Mouse (Mus musculus) kidney, postnatal 0 days (tissue): ENCODE data around the gene Lrrc20. TPM values are rescaled to one million over a fixed set of nuclear protein-coding genes. Genes with fewer than 3 reads are reported as not detected.
A peak's percentile ranks its signal among the peaks of the same experiment; 100 is the strongest.

Experiments used
- ATAC-seq: fragments of 200-750 bp; cut with Nextera tagmentation; replicated peaks from 2 replicates; pipeline ENCODE4 v1.8.0; 2017; ENCODE audit warnings: low read depth, moderate number of reproducible peaks, moderate TSS enrichment, moderate library complexity; ENCODE audit not compliant: low FRiP score
- DNase-seq: peaks from one replicate; pipeline ENCODE4 v3.0.0-alpha.2; 2016; ENCODE audit warnings: low spot score
- H3K27ac ChIP-seq: fragments of 300-500 bp; sonication (generic); 2 replicates; pipeline ENCODE4 v1.5.1; 2014; ENCODE audit warnings: mild to moderate bottlenecking
- H3K27me3 ChIP-seq: fragments of 300-500 bp; sonication (generic); 2 replicates; pipeline ENCODE4 v1.6.1; 2014; ENCODE audit warnings: low read length, mixed read lengths; ENCODE audit not compliant: insufficient read depth
- H3K36me3 ChIP-seq: fragments of 300-500 bp; sonication (generic); 2 replicates; pipeline ENCODE4 v1.6.1; 2014; ENCODE audit warnings: low read length, mixed read lengths; ENCODE audit not compliant: insufficient read depth
- H3K4me1 ChIP-seq: fragments of 300-500 bp; sonication (generic); replicated peaks from 2 replicates; pipeline ENCODE4 v1.6.1; 2014; ENCODE audit warnings: antibody characterized with exemption, low read length, mixed read lengths; ENCODE audit not compliant: insufficient read depth
- H3K4me2 ChIP-seq: fragments of 300-500 bp; sonication (generic); 2 replicates; pipeline ENCODE4 v1.6.1; 2014; ENCODE audit warnings: mild to moderate bottlenecking, low read length, moderate library complexity, mixed read lengths
- H3K4me3 ChIP-seq: fragments of 300-500 bp; sonication (generic); replicated peaks from 2 replicates; pipeline ENCODE4 v1.5.1; 2014; ENCODE audit warnings: low read depth, low read length
- H3K9ac ChIP-seq: fragments of 300-500 bp; sonication (generic); 2 replicates; pipeline ENCODE4 v1.6.1; 2014; ENCODE audit warnings: low read depth, low read length
- H3K9me3 ChIP-seq: fragments of 300-500 bp; sonication (generic); replicated peaks from 2 replicates; pipeline ENCODE4 v1.6.1; 2016; ENCODE audit warnings: low read length, inconsistent platforms, mixed read lengths
- CTCF ChIP-seq: IDR thresholded peaks from 2 replicates; pipeline ENCODE4 v1.5.1; 2016; ENCODE audit warnings: antibody characterized with exemption, low read depth, mild to moderate bottlenecking, moderate library complexity
- WGBS: fragments of 180-500 bp; shearing (Covaris S2); extraction: QIAGEN DNeasy Blood & Tissue Kit; methylation state at CpG from one replicate; pipeline ENCODE4 v1.1.7; 2014; 5-methylcytosine and 5-hydroxymethylcytosine counted together
- polyA plus RNA-seq: library from polyadenylated mRNA; unstranded; fragments of >200 nt; fragmentation: Nextera tagmentation; extraction: Ambion mirVana; gene quantifications from 2 replicates; pipeline ENCODE4 v1.2.1, GENCODE M21; 2015

Gene Lrrc20
- polyA plus RNA-seq, 1 experiment from 2014 or later, result 5.7 TPM

DNA sequence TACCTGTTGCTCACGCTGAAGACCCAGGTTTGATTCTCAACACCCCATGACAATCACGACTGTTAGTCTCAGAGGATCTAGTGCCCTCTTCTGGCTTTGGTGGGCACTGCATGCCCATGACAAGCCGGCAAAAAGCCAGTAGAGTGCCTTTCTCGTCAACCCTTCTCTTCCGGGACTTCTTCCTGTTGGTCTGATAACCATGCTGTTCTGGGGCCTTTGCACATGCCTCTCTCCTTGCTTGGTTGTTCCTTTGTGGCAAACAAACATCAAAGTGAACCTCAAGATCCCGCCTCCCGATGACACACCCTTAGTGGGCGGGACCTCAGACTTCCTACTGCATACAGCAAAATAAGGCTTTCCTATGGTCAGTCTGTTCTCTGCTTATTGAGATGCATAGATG, 9.4 kb upstream of the Lrrc20 start:
- no peaks in the 10 kb centered on the region for H3K4me1 ChIP-seq
- no peak for DNase-seq
- TF ChIP-seq CTCF, result peak; percentile 47
- no peak overlapping the region for H3K9ac ChIP-seq
- 74% methylated on average over 8 of the region's 8 CpGs for WGBS
- H3K27ac ChIP-seq, result no peak overlapping the region
- H3K4me3 ChIP-seq, result no peak overlapping the region
- no peak for ATAC-seq
- H3K9me3 ChIP-seq, result no peaks in the 10 kb centered on the region
- no peaks in the 10 kb centered on the region for H3K36me3 ChIP-seq
- no peak overlapping the region for H3K4me2 ChIP-seq
- no peaks in the 10 kb centered on the region for H3K27me3 ChIP-seq

DNA sequence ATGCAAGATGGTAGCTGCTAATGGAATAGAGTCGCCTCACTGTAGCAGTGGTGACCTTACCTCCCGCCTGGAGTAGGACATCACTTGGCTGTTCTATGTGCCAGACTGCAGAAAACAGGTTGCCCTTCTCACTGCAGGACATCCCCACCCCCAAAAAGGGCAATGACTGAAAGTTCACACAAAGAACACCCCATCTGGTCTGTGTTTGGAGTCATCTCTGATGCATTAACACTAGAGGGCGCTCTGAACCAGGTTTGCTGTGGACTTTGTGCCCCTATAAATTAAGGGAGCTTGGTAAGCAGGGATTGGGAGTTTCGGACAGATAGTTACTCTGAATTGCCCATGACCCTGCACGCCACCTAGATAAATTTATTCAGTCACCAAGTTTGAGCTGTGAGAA, 8.7 kb upstream of the Lrrc20 start:
- no peak overlapping the region for H3K9ac ChIP-seq
- H3K4me3 ChIP-seq, result no peak overlapping the region
- H3K27me3 ChIP-seq, result no peaks in the 10 kb centered on the region
- H3K27ac ChIP-seq, result no peak overlapping the region
- ATAC-seq (no peak), DNase-seq (peak; percentile 81)
- H3K9me3 ChIP-seq, result no peaks in the 10 kb centered on the region
- no peaks in the 10 kb centered on the region for H3K36me3 ChIP-seq
- no peaks in the 10 kb centered on the region for H3K4me1 ChIP-seq
- WGBS, result 20% methylated on average over 5 of the region's 5 CpGs
- no peak overlapping the region for H3K4me2 ChIP-seq
- peak; percentile 89 for TF ChIP-seq CTCF

DNA sequence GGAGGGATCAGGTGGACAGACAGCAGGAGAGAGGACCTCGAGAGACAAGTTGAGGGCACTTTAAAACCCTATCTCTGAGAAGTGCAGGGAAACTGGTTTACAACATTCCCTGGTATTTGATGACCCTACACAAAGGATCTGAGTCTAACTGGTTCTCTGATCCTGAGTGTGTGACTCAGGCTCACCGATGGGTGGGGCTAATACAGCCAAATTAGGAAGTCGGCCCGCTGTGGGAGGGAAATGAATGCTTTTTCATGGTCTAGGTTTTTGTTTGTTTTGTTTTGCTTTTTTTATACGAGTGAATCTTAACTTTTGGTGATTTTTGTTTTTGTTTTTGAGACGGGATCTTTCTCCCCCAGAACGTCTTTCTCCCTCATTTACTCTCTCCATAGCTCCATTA, 6.7 kb upstream of the Lrrc20 start:
- no peaks in the 10 kb centered on the region for H3K27me3 ChIP-seq
- H3K4me2 ChIP-seq, result no peak overlapping the region
- no peak for TF ChIP-seq CTCF
- H3K4me1 ChIP-seq, result no peaks in the 10 kb centered on the region
- DNase-seq (no peak), ATAC-seq (no peak)
- WGBS, result 60% methylated on average over 7 of the region's 7 CpGs
- no peaks in the 10 kb centered on the region for H3K9me3 ChIP-seq
- H3K4me3 ChIP-seq, result no peak overlapping the region
- H3K9ac ChIP-seq, result no peak overlapping the region
- H3K27ac ChIP-seq, result no peak overlapping the region
- no peaks in the 10 kb centered on the region for H3K36me3 ChIP-seq

DNA sequence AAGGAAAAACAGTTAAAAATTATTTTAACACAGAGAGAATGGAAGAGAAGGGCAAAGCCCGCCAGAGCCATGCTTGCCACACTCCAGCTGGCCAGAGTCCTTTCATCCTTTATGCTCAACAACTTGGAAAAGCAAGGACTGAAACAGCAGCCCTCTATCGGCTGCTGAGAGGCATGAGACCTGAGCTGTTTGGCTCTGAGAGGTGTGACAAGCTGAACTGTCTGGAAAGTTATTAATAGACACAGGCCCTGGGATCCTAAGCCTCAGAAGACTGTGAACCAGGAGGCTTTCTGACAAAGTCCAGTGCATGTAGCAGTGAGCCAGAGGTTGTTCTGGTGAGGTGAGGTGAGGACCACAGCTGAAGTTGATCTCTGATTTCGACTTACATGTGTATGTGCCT, 2.0 kb upstream of the Lrrc20 start:
- DNase-seq (no peak), ATAC-seq (no peak)
- H3K9me3 ChIP-seq, result no peaks in the 10 kb centered on the region
- no peak for TF ChIP-seq CTCF
- 74% methylated on average over 3 of the region's 3 CpGs for WGBS
- H3K36me3 ChIP-seq, result no peaks in the 10 kb centered on the region
- H3K4me3 ChIP-seq, result no peak overlapping the region
- H3K4me1 ChIP-seq, result peaks cover 4% of the 10 kb centered on the region; the same call in 1 of the 2 replicates
- no peak overlapping the region for H3K4me2 ChIP-seq
- no peak overlapping the region for H3K9ac ChIP-seq
- no peak overlapping the region for H3K27ac ChIP-seq
- H3K27me3 ChIP-seq, result no peaks in the 10 kb centered on the region

DNA sequence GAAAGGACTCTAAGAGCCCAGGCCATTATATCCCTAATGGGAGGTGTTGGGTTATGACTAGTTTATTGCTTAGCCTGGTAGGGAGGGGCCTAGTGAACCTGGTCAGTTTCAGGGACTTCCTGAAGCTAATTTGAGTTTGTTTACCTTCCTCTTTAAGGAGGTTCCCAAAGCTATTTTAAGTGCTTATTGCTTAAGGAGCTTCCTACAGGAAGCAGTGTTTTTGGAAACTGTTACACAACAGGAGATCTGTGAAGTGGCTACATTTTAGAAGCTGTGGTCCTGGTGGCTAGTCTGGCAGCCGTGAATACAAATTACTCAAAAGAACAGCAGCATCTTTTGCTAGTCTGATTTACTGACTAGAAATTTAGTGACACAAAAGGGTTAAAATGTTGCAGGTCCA, 1.3 kb upstream of the Lrrc20 start:
- Histone ChIP-seq H3K4me1 (peaks cover 4% of the 10 kb centered on the region; the same call in 1 of the 2 replicates), H3K27me3 (no peaks in the 10 kb centered on the region), H3K4me2 (no peak overlapping the region), H3K27ac (no peak overlapping the region), H3K4me3 (no peak overlapping the region), H3K36me3 (no peaks in the 10 kb centered on the region), H3K9me3 (no peaks in the 10 kb centered on the region), H3K9ac (no peak overlapping the region)
- 71% methylated on average over 1 of the region's 1 CpGs for WGBS
- DNase-seq, result no peak
- no peak for ATAC-seq
- TF ChIP-seq CTCF, result no peak

DNA sequence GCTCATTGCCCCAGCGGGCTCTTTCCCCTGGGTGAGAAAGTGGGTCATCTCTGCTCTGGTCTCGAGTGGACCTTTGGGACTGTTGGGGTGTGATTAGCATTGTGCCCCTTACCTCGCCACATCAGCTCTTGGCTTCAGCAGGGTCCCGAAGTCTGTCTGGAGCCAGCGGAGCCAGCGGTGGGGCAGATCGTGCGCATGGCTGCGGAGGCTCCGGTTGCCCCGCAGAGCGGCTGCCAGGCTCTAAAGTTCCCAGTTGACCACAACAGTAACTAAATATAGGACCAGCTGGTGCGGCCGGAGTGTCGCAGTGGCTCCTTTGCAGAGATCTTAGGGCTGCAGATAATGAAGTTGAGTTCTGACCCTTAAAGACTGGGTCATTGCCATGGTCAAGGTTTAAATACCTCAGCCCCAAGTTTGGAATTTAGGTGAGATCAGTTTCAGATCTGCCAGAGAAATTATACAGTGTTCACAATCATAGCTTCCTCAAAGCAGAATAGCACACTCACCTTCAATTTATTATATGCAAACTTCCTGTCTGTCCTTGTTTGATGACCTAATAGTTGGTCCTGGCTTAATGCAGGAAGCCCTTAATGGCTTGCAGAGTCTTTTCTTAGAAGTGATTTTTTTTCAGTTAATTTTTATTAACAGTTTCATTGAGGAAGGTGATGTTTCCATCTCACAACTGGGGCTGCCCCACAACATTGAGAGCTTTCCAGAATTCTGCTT, 1.0 kb downstream of the Lrrc20 start:
- Histone ChIP-seq H3K4me1 (peaks cover 4% of the 10 kb centered on the region; the same call in 1 of the 2 replicates), H3K4me3 (peak overlapping the region; percentile 71), H3K27me3 (no peaks in the 10 kb centered on the region), H3K9ac (peak overlapping the region; percentile 63), H3K27ac (peak overlapping the region; percentile 51; the same call in 1 of the 2 replicates), H3K4me2 (peak overlapping the region; percentile 96), H3K36me3 (no peaks in the 10 kb centered on the region), H3K9me3 (no peaks in the 10 kb centered on the region)
- TF ChIP-seq CTCF, result no peak
- ATAC-seq (no peak; the same call in 1 of the 2 replicates), DNase-seq (peak; percentile 62)
- WGBS, result 7% methylated on average over 15 of the region's 15 CpGs
